Mouse (Mus musculus) embryonic facial prominence, embryonic 11.5 days (tissue): Measurements from ENCODE around the gene Ndrg3. TPM values are rescaled to one million over a fixed set of nuclear protein-coding genes. Genes with fewer than 3 reads are reported as not detected.
"Not testable (repeated sequence)": the region's sequence is repeated elsewhere in the genome, so short reads cannot be mapped to it uniquely, and the experiment has no call there.

Experiments
- ATAC-seq: fragments of 200-750 bp; cut with Nextera tagmentation; replicated peaks from 2 replicates; pipeline ENCODE4 v1.8.0; 2017; ENCODE audit warnings: low read depth; ENCODE audit not compliant: insufficient number of reproducible peaks, low FRiP score, low TSS enrichment
- DNase-seq: peaks from one replicate; pipeline ENCODE4 v3.0.0-alpha.2; 2015; ENCODE audit warnings: low spot score
- H3K27ac ChIP-seq: fragments of 300-500 bp; sonication (generic); replicated peaks from 2 replicates; pipeline ENCODE4 v1.5.1; 2014; ENCODE audit warnings: mild to moderate bottlenecking, low read depth, low read length, control low read depth
- H3K27me3 ChIP-seq: fragments of 300-500 bp; sonication (generic); 2 replicates; pipeline ENCODE4 v1.6.1; 2014; ENCODE audit warnings: mild to moderate bottlenecking, low read length, moderate library complexity, mixed read lengths; ENCODE audit not compliant: control insufficient read depth, insufficient read depth
- H3K36me3 ChIP-seq: fragments of 300-500 bp; sonication (generic); replicated peaks from 2 replicates; pipeline ENCODE4 v1.6.1; 2014; ENCODE audit warnings: low read depth, mild to moderate bottlenecking, low read length, moderate library complexity, mixed read lengths; ENCODE audit not compliant: control insufficient read depth, insufficient read depth
- H3K4me1 ChIP-seq: fragments of 300-500 bp; sonication (generic); 2 replicates; pipeline ENCODE4 v1.6.1; 2014; ENCODE audit warnings: low read length, mixed read lengths; ENCODE audit not compliant: control insufficient read depth, insufficient read depth
- H3K4me2 ChIP-seq: fragments of 300-500 bp; sonication (generic); 2 replicates; pipeline ENCODE4 v1.6.1; 2014; ENCODE audit warnings: low read depth, mild to moderate bottlenecking, control low read depth, low read length, moderate library complexity
- H3K4me3 ChIP-seq: fragments of 300-500 bp; sonication (generic); 2 replicates; pipeline ENCODE4 v1.5.1; 2014; ENCODE audit warnings: low read depth, low read length, control low read depth
- H3K9ac ChIP-seq: fragments of 300-500 bp; sonication (generic); replicated peaks from 2 replicates; pipeline ENCODE4 v1.6.1; 2014; ENCODE audit warnings: mild to moderate bottlenecking, control low read depth, low read length
- H3K9me3 ChIP-seq: fragments of 300-500 bp; sonication (generic); replicated peaks from 2 replicates; pipeline ENCODE4 v1.6.1; 2016; ENCODE audit warnings: mild to moderate bottlenecking, low read length, inconsistent platforms, mixed read lengths; ENCODE audit not compliant: control insufficient read depth
- WGBS: fragments of 180-500 bp; shearing (Covaris S2); extraction: QIAGEN DNeasy Blood & Tissue Kit; methylation state at CpG from one replicate; pipeline ENCODE4 v1.1.7; 2014; 5-methylcytosine and 5-hydroxymethylcytosine counted together
- polyA plus RNA-seq: library from polyadenylated mRNA; unstranded; fragments of >200 nt; fragmentation: Nextera tagmentation; extraction: Ambion mirVana; gene quantifications from 2 replicates; pipeline ENCODE4 v1.2.1, GENCODE M21; 2014

The Ndrg3 gene
- polyA plus RNA-seq, 1 experiment from 2014 or later = 42.2 TPM

DNA sequence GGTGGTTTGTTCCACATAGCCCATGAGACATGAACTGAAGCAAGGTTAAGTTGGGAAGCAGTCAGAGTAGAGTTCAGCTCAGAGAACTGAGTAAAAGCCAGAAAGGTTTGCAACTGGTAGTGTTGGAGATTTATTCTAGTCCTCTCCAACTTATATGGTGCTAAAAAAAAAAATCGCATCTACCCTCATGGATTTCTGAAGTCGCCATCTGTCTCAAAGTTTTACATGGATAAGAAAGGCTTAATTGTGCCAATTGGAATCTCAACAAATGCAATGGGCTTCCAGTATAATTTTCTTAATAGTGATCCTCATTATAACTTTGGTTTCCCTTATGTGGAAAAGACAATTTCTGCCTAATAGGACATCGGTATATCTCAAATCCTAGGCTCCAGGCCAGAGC lies 41.0 kb downstream of the Ndrg3 start:
- Histone ChIP-seq H3K4me2 (no peak overlapping the region), H3K9me3 (no peaks in the 10 kb centered on the region), H3K27ac (no peak overlapping the region), H3K27me3 (no peaks in the 10 kb centered on the region), H3K36me3 (no peaks in the 10 kb centered on the region), H3K4me1 (no peaks in the 10 kb centered on the region), H3K9ac (no peak overlapping the region), H3K4me3 (no peak overlapping the region)
- 93% methylated on average over 3 of the region's 3 CpGs for WGBS
- ATAC-seq (no peak), DNase-seq (no peak)

DNA sequence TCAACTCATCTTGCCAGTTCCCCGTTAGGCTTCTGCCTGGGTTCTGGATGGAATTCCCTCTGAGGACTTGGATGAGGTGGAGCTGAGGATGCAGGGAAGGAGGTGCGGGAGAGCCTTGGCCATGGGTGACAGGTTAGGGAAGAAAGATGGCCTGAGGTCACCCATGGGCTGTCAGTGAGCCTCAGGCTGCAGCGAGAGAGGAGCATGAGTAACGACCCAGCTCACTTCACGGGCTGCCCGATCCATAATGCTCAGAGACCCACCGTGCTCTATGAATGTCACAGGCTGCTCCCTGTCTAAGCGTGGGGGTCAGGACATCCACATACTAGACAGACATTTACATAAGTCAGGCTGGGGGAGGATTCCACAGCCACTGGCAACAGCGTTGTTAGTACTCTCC lies 50.3 kb downstream of the Ndrg3 start:
- WGBS = 88% methylated on average over 9 of the region's 9 CpGs
- not testable (repeated sequence) for DNase-seq, H3K4me2 ChIP-seq

GRCm38 (mm10) chr2:156939926-156940325 lies 51.9 kb downstream of the Ndrg3 start:
- not testable (repeated sequence) for H3K9ac ChIP-seq, H3K9me3 ChIP-seq, H3K4me2 ChIP-seq, H3K27ac ChIP-seq, H3K4me3 ChIP-seq, DNase-seq, ATAC-seq, H3K36me3 ChIP-seq, H3K4me1 ChIP-seq, H3K27me3 ChIP-seq
- 70% methylated on average over 6 of the region's 6 CpGs for WGBS

More for the DNA sequence above, 50.3 kb downstream of the Ndrg3 start:
- H3K27me3 ChIP-seq, ATAC-seq, H3K4me1 ChIP-seq, H3K9ac ChIP-seq, H3K36me3 ChIP-seq, H3K9me3 ChIP-seq, H3K4me3 ChIP-seq, H3K27ac ChIP-seq: not testable (repeated sequence)

DNA sequence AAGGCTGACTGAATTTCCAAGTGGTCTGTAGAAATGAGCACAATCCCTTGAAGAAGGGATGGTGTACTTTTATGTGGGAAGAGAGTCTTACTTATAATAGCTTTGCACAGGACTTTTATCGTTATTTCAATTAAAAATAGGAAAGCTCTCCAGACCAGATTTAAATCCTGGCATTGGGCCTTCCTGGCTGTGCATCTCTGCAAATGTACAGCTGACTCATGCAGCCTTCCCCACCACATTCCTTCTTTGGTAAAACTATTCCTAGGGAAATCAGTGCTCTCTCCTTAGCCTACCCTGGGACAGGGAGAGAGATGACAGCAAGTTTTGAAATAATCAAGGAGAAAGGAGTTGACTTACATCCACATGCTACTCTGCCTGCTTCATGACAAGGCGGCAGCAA lies 54.1 kb downstream of the Ndrg3 start:
- Histone ChIP-seq H3K36me3 (no peaks in the 10 kb centered on the region), H3K4me3 (no peak overlapping the region), H3K4me2 (no peak overlapping the region), H3K4me1 (no peaks in the 10 kb centered on the region), H3K27me3 (no peaks in the 10 kb centered on the region), H3K27ac (no peak overlapping the region), H3K9ac (no peak overlapping the region), H3K9me3 (no peaks in the 10 kb centered on the region)
- no peak for ATAC-seq
- no peak for DNase-seq
- WGBS = 94% methylated on average over 2 of the region's 2 CpGs

- Histone ChIP-seq H3K4me1 (no peaks in the 10 kb centered on the region), H3K27ac (no peak overlapping the region), H3K9me3 (no peaks in the 10 kb centered on the region), H3K4me2 (no peak overlapping the region), H3K4me3 (no peak overlapping the region), H3K27me3 (no peaks in the 10 kb centered on the region), H3K9ac (no peak overlapping the region), H3K36me3 (no peaks in the 10 kb centered on the region)
- WGBS = 79% methylated on average over 6 of the region's 6 CpGs
- no peak for DNase-seq
- no peak for ATAC-seq
Measured at GRCm38 (mm10) chr2:156935005-156935404, 56.9 kb downstream of the Ndrg3 start.

GRCm38 (mm10) chr2:156933426-156933825 lies 58.4 kb downstream of the Ndrg3 start:
- Histone ChIP-seq H3K4me3 (no peak overlapping the region), H3K36me3 (no peaks in the 10 kb centered on the region), H3K27ac (no peak overlapping the region), H3K4me1 (no peaks in the 10 kb centered on the region), H3K9ac (no peak overlapping the region), H3K4me2 (no peak overlapping the region), H3K9me3 (no peaks in the 10 kb centered on the region), H3K27me3 (no peaks in the 10 kb centered on the region)
- DNase-seq (no peak), ATAC-seq (no peak)
- 84% methylated on average over 1 of the region's 1 CpGs for WGBS

- 89% methylated on average over 2 of the region's 2 CpGs for WGBS
- ATAC-seq = no peak
Measured at GRCm38 (mm10) chr2:156931421-156931820, 60.4 kb downstream of the Ndrg3 start.

DNA sequence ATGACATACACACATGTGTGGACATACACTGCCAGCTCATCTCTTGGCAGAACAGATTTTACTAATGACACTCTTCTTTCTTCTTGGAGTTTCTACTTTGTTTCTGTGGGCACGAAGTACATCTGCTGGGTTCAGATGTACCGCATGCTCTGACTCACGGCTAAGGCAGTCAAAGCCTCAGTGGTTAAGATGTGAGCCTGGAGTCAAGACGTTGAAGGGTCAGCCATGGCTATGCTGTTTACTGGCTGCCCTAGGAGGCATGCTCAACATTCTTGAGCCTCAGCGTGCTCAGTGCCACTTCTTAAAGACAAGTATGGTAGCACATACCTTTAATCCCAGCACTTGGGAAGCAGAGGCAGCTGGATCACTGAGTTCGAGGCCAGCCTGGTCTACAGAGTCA lies 61.3 kb downstream of the Ndrg3 start:
- no peak for ATAC-seq
- whole genome bisulfite sequencing = 94% methylated on average over 6 of the region's 6 CpGs

More at GRCm38 (mm10) chr2:156931421-156931820, 60.4 kb downstream of the Ndrg3 start:
- Histone ChIP-seq H3K27me3 (no peaks in the 10 kb centered on the region), H3K27ac (no peak overlapping the region), H3K4me2 (no peak overlapping the region), H3K36me3 (no peaks in the 10 kb centered on the region), H3K9me3 (no peaks in the 10 kb centered on the region), H3K4me1 (no peaks in the 10 kb centered on the region), H3K4me3 (no peak overlapping the region), H3K9ac (no peak overlapping the region)
- DNase-seq = no peak

More for the DNA sequence above, 61.3 kb downstream of the Ndrg3 start:
- H3K4me3 ChIP-seq = no peak overlapping the region
- H3K27ac ChIP-seq = no peak overlapping the region
- no peak overlapping the region for H3K4me2 ChIP-seq
- H3K27me3 ChIP-seq = no peaks in the 10 kb centered on the region
- H3K4me1 ChIP-seq = no peaks in the 10 kb centered on the region
- no peaks in the 10 kb centered on the region for H3K36me3 ChIP-seq
- no peak for DNase-seq
- no peaks in the 10 kb centered on the region for H3K9me3 ChIP-seq
- H3K9ac ChIP-seq = no peak overlapping the region
